Mouse (Mus musculus) NIH3T3 (cell line): ENCODE measurements at regions not wholly inside any gene's neighbourhood (a gene's known extent, or its start where the extent isn't known, plus 50 kb on each side); places are given as distances from the start of the nearest gene placed in this dataset.

Experiments used
- DNase-seq: peaks from one replicate; pipeline ENCODE4 v3.0.0-alpha.2; 2012; ENCODE audit warnings: low read depth

- no peak for DNase-seq
These were observed 379.3 kb downstream of the Gm10295 start for GRCm38 (mm10) chr7:70972023-70972400.

DNA sequence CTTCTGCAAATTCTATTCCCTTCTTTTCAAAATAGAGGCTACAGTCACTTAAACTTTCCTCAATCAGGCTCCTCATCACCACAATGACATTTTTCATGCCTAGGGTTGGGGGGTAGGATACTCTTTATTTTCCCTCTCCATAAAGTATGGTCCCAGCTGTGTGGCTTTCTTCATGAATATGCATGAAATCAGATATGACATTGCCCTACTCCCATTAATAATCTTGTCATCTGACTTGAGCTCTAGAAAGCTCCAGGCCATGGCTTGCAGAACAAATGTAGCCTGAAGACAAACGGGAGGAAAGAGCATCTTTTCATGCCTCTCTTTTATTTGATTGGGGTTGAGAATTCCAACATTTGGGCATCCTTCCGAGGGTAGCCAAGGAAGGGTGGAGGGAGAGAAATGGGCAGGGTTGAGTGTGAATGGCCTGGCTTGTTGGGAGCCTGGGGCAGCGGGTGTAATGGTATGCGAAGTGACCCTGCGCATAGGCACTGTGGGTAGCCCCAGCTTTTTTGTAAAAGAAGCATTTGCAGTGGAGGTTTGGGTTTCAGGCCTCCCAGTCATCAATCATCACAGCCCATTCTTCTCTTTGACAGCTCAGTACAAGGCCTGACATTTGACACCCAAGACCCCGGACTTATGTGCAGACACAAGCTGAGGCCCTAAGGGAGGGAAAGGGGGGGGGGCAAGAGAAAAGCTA lies 379.8 kb downstream of the Gm10295 start:
- peak; percentile 3 for DNase-seq

DNA sequence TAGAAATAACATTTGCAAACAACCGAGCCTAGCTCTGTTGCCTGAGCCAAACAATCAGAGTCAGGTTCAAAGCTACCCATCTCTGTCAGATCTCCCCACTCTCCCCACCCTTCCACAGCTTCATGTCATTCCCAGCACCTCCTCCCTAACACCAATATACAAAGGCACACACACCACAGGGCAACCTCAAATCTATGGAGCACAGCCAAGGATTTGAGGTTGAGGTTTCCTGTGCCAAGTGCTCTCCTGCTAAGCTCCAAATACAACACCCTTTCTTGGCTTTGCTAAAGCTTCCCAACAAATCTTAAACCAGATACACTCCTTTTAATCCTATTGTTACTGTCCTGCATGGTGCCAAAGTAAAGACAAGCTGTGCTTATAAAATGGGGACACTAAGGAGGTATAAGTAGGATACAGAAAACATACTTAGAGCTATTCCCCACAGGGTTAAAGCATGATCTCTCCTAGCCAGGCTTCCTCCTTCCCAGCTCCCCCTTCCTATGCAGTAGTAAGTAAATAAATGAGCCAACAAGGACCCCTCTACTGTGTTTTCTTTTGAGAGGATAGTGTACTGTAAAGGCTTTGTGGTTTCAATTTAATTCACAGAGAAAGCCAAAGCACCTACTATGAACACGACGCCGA lies 398.8 kb downstream of the Gm10295 start:
- DNase-seq: peak; percentile 73

DNA sequence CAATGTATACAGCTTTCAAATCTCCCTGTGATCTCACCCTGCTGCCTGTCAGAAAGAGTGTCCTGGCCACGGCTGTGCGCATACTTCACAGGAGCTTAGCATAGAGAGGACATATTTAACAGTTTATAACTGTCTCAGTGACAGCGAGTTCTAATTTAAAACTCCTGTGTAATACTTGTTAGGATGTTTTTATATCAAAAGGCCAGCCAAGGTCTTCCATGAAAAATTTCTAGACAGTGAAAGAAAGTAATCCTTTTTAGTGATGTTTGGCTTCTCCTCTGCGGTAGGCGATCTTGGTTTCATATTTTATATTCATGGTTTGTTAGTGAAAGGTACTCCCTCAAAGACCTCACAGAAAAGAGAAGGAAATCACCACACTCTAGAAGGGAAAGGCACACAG lies 403.0 kb downstream of the Gm10295 start:
- DNase-seq: peak; percentile 51

- no peak for DNase-seq
These were observed 405.0 kb downstream of the Gm10295 start for GRCm38 (mm10) chr7:70946260-70946659.

GRCm38 (mm10) chr7:70930911-70931310 lies 420.4 kb downstream of the Gm10295 start:
- no peak for DNase-seq

DNA sequence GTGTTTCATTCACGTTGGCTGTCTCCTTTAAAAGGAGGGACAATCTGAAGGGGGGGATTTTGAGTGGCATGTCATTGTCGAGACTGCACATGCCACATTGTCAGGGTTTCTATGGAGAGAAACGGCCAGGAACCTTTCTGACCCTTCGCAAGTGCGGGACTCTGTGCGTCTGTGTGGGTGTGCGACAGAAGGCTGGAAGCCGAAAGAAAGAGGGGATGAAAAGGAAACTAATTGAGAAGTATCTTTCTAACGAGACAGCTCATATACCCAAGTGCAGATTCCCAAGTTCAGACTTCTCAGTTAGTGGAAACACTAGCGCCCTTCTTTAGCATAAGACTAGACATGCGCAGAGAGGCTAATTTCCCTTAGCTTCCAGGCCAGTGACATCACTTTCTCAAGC lies 421.4 kb downstream of the Gm10295 start:
- DNase-seq: no peak

GRCm38 (mm10) chr7:70928001-70928400 lies 423.3 kb downstream of the Gm10295 start:
- no peak for DNase-seq

DNA sequence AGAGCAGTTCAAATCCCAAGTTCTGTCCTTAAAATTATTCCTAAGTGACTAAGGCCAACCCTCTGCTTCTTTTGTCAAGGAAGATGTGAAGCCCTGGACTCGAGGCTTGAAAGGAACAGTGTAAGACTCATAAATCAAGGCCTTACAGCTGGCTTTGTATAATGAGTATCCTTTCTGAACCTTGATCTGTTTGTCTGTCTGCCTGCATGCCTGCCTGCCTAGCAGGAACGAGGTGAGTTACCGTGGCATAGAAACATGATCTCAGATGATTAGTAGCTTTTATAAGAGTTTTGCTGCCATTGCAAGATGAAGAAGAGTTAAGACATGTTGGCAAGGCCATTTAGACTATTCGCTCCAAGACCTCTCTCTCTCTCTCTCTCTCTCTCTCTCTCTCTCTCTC lies 434.3 kb downstream of the Gm10295 start:
- DNase-seq: no peak

DNA sequence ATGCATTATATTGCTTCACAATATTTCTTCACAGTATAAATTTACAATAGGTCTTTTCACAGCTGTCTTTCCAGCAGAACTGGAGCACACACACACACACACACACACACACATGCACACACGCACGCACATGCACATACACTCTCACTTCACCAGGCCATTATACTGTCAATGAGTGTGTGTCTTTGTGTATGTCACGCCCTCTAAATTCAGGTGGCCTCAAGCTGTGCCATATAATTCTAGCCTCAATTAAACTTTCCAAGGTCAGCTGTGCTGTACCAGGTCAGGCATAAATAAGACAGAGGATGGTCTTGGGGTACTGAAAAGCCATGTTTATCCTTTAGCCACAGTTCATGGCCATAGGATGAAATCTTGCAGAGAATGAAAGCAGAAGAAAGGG lies 442.4 kb downstream of the Gm10295 start:
- DNase-seq: no peak

DNA sequence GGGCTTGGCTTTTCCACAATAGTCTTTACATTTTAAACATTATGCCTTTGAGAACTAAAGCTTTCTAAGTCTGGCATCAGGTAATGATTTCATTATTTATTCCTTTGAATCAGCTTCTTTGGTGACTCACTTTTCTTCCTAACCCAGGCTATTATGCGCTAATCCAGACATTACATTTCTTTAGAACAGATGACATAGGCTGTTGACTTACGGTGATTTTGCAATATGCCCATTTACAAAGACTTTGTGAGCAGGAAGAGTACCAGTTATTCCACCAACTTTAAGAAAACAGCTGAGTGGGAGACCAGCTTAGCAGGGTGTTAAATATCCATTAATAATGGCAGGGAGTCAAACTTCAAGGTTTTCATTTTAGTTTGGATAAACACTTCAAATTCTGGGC lies 459.6 kb downstream of the Gm10295 start:
- DNase-seq: peak; percentile 26

DNA sequence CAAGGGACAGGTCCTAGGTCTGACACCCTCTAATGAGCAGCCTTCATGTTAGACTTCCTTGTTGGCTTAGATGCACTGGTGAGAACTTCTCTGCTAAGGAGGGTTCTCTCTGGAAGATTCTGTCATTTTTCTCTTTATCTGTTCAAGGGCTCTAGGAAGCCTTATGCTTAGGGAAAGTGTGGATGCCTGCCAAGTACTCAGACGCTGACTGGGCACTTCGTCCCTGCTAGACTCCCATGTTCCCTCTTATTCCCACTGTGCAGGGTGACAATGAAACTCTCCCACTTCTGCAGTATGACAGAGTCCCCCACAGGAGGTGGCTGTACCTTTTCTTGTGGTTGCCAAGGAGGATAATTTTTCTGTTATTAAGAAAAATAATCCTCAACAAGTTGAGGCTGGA lies 470.8 kb downstream of the Gm10295 start:
- no peak for DNase-seq

- no peak for DNase-seq
These were observed 476.9 kb downstream of the Gm10295 start for GRCm38 (mm10) chr7:70874393-70874792.

GRCm38 (mm10) chr7:70870841-70871534 lies 480.3 kb downstream of the Gm10295 start:
- DNase-seq: no peak

DNA sequence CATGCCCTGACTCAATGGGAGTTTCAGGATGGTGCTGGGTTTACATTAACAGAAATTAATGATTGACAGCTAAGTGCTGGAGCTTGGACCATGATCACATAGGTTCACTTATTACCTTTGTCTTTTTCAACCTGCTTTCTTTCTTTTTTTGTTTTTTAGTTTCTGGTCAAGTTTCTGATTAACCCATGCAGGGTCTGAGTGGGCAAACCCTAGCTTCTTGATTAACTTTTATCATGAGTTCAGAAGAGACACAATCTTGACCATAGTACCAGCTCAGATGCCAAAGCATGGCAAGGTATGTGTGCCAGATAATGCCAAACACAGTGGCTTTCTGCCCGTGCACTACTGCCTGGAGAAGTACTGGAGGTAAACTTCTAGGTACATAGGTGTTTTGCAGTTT lies 482.2 kb downstream of the Gm10295 start:
- DNase-seq: no peak

- DNase-seq: no peak
These were observed 491.3 kb downstream of the Gm10295 start for GRCm38 (mm10) chr7:70859957-70860356.

- peak; percentile 96 for DNase-seq
These were observed 484.2 kb upstream of the Nr2f2 start for GRCm38 (mm10) chr7:70850726-70851125.

DNA sequence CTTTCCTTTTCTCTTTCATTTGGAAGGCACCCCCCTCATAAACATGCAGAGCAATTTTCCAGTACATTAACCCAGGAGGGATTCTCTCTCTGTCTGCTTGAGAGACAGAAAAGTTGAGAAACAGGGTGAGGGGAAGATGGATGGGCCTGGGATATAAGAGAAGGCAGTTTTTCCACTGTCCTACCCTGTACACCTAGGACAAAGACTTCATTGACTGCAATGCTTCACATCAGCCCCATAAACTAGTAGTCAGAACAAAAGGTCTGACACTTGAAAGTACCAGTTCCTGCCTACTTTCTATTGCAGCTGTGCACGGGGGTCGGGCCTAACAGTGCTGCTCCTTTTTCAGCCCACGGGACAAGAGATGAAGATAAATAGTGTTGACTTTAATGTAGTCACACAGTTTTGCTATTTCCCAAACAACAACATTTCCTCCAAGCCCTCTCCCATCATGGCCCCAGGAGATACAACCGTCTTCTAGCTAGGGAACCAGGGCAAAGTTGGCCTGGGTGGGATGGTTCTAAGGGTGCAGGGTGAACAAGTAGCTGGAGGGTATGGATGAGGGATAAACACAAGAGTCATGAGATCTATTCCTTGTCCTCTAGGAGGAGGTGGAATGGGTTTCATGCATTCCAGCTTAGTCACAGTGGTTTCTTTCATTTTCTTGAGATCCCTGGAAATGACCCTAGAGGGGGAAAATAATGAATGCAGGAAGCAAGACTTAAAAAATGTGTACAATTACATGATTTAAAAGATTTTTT lies 481.7 kb upstream of the Nr2f2 start:
- peak; percentile 45 for DNase-seq

GRCm38 (mm10) chr7:70847450-70847993 lies 481.0 kb upstream of the Nr2f2 start:
- no peak for DNase-seq

DNA sequence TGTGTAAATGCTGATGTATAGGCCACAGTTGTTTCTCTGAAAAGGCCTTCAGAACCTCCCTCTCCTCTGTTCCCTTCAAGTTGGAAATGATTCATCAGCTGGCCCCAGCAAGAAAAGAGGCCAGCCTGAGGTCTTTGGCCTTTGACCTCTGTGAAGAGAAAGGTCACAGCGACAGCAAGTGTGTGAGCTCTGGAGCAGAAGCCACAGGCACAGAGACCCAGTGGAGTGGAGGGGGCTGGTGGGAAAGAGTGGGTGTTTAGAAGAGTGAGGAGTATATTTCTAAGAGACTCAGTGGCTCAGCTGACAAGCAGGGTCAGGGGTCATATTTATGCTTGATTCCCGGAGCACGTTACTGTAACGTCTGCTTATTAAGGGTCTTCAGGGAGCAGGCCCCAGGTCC lies 479.5 kb upstream of the Nr2f2 start:
- no peak for DNase-seq

DNA sequence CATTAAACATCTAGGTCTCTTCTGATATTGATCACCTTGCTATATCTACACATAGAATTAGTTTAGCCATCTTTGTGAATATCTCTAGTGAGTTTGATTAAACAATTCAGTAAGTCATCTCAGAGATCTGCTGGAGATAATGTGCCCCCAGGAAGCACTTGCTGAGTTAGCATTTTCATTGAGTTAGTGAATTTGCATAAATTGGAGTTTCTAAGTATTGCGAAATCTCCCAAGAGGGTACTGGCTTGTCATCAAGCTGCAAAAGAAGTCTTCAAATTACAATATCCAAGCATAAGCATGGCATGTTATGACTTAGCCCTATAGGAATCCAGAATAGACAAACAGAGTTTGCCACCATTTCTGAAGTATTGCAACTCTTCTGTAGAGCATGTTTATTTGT lies 473.6 kb upstream of the Nr2f2 start:
- DNase-seq: peak; percentile 44

- DNase-seq: no peak
These were observed 472.7 kb upstream of the Nr2f2 start for GRCm38 (mm10) chr7:70839190-70839589.
